In the genomic region with DNA sequence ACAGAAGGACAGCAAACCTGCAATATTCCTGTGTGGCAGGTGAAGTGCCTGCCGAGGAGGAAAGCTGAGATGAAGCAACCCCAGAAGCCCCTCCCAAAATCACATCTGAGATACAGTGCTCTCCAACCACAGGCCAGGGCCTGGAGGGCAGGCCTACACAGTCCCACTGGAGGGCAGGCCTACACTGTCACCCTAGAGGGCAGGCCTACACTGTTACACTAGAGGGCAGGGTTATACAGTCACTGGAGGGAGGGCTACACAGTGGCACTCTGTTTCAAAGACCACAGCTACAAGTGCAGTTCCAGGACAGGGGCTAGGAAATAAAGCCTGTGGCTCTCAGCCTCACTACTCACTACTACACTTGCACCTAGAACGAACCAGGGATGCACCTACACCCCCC, we compare ENCODE assay signal across 12 mouse cellular contexts. TPM values are rescaled to one million over a fixed set of nuclear protein-coding genes. Genes with fewer than 3 reads are reported as not detected.
DNase-seq lines count a peak whose midpoint lies in the region; ATAC-seq and TF ChIP-seq lines count a peak whose summit lies in the region.
"Had no signal": no experiment of that assay in that cellular context is flagged by ENCODE, and none has a peak within 500 bp of the region (broad histone marks: within the 10 kb centered on the region; RNA-seq: fewer than 3 reads in every experiment).

No protein-coding gene starts in this region.

- no peak overlapping the region for H3K9ac ChIP-seq in kidney, embryonic 15.5 days
- no peak overlapping the region for H3K9ac ChIP-seq in liver, embryonic 15.5 days
- H3K9ac ChIP-seq: forebrain, embryonic 15.5 days; heart, embryonic 15.5 days; neural tube, embryonic 15.5 days had no signal

- no peak for DNase-seq in cerebellum, adult 2 months
- DNase-seq in cerebellum, postnatal 14 days, result no peak
- DNase-seq in kidney, postnatal 25 days, result no peak
- peak; percentile 42 for DNase-seq in MN1 (ENCODE audit: low spot score)
- no peak for DNase-seq in layer of hippocampus, adult 9-10 months (ENCODE audit: low spot score)
- DNase-seq in adrenal gland, adult 8-10 months, result no peak

- no peaks in the 10 kb centered on the region for H3K27me3 ChIP-seq in cerebellum, adult 2 months (ENCODE audit: control insufficient read depth, insufficient read depth, low read length)
- H3K27me3 ChIP-seq in kidney, embryonic 15.5 days, result no peaks in the 10 kb centered on the region
- no peaks in the 10 kb centered on the region for H3K27me3 ChIP-seq in liver, embryonic 15.5 days
- H3K27me3 ChIP-seq: forebrain, embryonic 15.5 days; heart, embryonic 15.5 days; neural tube, embryonic 15.5 days had no signal

- peaks cover 55% of the 10 kb centered on the region for H3K36me3 ChIP-seq in kidney, embryonic 15.5 days
- peaks cover 28% of the 10 kb centered on the region for H3K36me3 ChIP-seq in liver, embryonic 15.5 days (replicated peaks)

- H3K4me2 ChIP-seq in kidney, embryonic 15.5 days, result no peak overlapping the region
- H3K4me2 ChIP-seq in liver, embryonic 15.5 days, result no peak overlapping the region
- H3K4me2 ChIP-seq: forebrain, embryonic 15.5 days; heart, embryonic 15.5 days; neural tube, embryonic 15.5 days had no signal

- TF ChIP-seq POLR2A in cerebellum, adult 2 months (IDR thresholded peaks at IDR 0.05; ENCODE audit: borderline replicate concordance, insufficient read depth, low read length), result no peak

- peak; percentile 50; the same call in 1 of the 2 replicates for TF ChIP-seq CTCF in cerebellum, adult 2 months (IDR thresholded peaks at IDR 0.05; ENCODE audit: borderline replicate concordance, insufficient read depth, low read depth, low read length)

- WGBS in cerebellum, adult 2 months, result 55% methylated on average over 2 of the region's 2 CpGs
- 67% methylated on average over 2 of the region's 2 CpGs for WGBS in kidney, embryonic 15.5 days
- 48% methylated on average over 2 of the region's 2 CpGs for WGBS in liver, embryonic 15.5 days (ENCODE audit: insufficient replicate concordance)

- peak overlapping the region; percentile 25; the same call in 1 of the 2 replicates for H3K27ac ChIP-seq in cerebellum, adult 2 months (ENCODE audit: insufficient read depth, low read length)
- no peak overlapping the region for H3K27ac ChIP-seq in kidney, embryonic 15.5 days
- H3K27ac ChIP-seq in liver, embryonic 15.5 days (replicated peaks), result no peak overlapping the region
- H3K27ac ChIP-seq: forebrain, embryonic 15.5 days; heart, embryonic 15.5 days; macrophage; neural tube, embryonic 15.5 days had no signal

- H3K4me3 ChIP-seq in cerebellum, adult 2 months (replicated peaks; ENCODE audit: insufficient read depth, low read depth, low read length), result no peak overlapping the region
- H3K4me3 ChIP-seq in kidney, embryonic 15.5 days (replicated peaks), result no peak overlapping the region
- H3K4me3 ChIP-seq in liver, embryonic 15.5 days (replicated peaks), result no peak overlapping the region
- H3K4me3 ChIP-seq: forebrain, embryonic 15.5 days; heart, embryonic 15.5 days; neural tube, embryonic 15.5 days had no signal

- ATAC-seq in kidney, embryonic 15.5 days (replicated peaks; ENCODE audit: low FRiP score), result peak; percentile 64
- ATAC-seq in liver, embryonic 15.5 days (ENCODE audit: insufficient read depth), result peak; percentile 80
- ATAC-seq: forebrain, embryonic 15.5 days had no signal

- no peaks in the 10 kb centered on the region for H3K9me3 ChIP-seq in kidney, embryonic 15.5 days (replicated peaks)
- no peaks in the 10 kb centered on the region for H3K9me3 ChIP-seq in liver, embryonic 15.5 days (replicated peaks)
- H3K9me3 ChIP-seq: forebrain, embryonic 15.5 days; heart, embryonic 15.5 days; neural tube, embryonic 15.5 days had no signal

- peaks cover 21% of the 10 kb centered on the region for H3K4me1 ChIP-seq in cerebellum, adult 2 months (ENCODE audit: control insufficient read depth, insufficient read depth, low read length)
- H3K4me1 ChIP-seq in kidney, embryonic 15.5 days, result peaks cover 37% of the 10 kb centered on the region
- H3K4me1 ChIP-seq in liver, embryonic 15.5 days (replicated peaks), result peaks cover 3% of the 10 kb centered on the region; the same call in 1 of the 2 replicates

RNA-seq across cellular contexts. Expression of a gene that starts 56.7 kb away (rescaled TPM):
- polyA plus RNA-seq in cerebellum, adult 2 months (2012; rRNA removed), result 32.2 and 33.4 TPM in 2 replicates
- 46.9 and 50.2 TPM in 2 replicates for polyA plus RNA-seq in kidney, embryonic 15.5 days (2015; fragmentation: Nextera tagmentation; extraction: Ambion mirVana)
- polyA plus RNA-seq in liver, embryonic 15.5 days (2015; fragmentation: Nextera tagmentation; extraction: Ambion mirVana), result 9.7 and 10.6 TPM in 2 replicates
- total RNA-seq in adrenal gland, adult 8-10 months (2022), result 10 to 100 TPM; 25.3 to 39.6 (median 34.3) TPM
